Mouse (Mus musculus) adrenal gland, postnatal 36 days (tissue): ENCODE data around the gene Olfr543. TPM values are rescaled to one million over a fixed set of nuclear protein-coding genes. Genes with fewer than 3 reads are reported as not detected.
A peak's percentile ranks its signal among the peaks of the same experiment; 100 is the strongest.
"Not testable (repeated sequence)": the region's sequence is repeated elsewhere in the genome, so short reads cannot be mapped to it uniquely, and the experiment has no call there.

ENCODE experiments used
- DNase-seq, 2 experiments: peaks; one replicate each; pipeline ENCODE4 v3.0.0; 2021; ENCODE audit warnings: mixed read lengths in 1 of 2
- long read RNA-seq, 2 experiments: library from polyadenylated mRNA; stranded (forward); transcript quantifications; one replicate each; pipeline ENCODE4 v2.0.0; 2021; ENCODE audit warnings: borderline sequencing depth in 2 of 2
- total RNA-seq, 2 experiments: library from RNA; stranded (reverse); gene quantifications; 2 replicates each; pipeline ENCODE4 v1.2.3; 2021

Olfr543 gene
- not detected for total RNA-seq
- long read RNA-seq, experiment 1, result 0 reads
- long read RNA-seq, experiment 2, result 0 reads

DNA sequence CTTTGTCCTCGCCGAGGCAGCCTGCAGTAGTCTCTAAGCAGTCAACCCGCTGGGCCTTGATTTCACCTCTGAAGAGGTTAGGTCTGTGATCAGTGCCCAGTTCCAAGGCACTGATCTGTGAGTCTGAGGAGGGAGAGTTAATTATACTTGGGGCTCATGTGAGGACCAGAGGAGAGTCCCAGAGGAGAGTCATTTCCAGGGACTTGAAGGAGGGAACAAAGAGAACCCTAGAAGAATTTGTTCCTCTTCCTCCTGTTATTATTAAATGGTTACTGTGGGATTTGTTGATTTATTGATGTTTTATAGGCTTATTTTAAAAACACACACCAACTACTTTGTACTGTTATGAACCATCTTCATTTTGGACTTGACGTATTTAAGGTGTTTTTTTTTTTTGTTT is at the start of gene Olfr543:
Gene Olfr543 (minus strand): TSS at position 101 of the 400 bp plus-strand sequence.
- DNase-seq, result no peak

DNA sequence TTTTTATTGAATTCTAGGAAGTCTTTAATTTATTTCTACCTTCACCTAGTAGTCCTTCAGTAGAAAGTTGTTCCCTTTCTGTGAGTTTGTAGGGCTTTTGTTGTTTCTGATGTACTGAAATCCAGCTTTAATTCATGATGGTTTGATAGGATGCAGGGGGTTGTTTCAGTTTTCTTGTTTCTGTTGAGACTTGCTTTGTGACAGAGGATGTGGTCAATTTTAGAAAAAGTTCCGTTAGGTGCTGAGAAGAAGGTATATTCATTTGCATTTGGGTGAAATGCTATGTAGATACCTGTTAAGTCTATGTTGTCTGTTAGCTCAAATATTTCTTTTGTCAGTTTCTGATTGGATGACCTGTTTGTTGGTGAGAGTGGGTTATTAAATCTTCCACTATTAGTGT is 47.6 kb upstream of the Olfr543 start:
- no peak for DNase-seq

DNA sequence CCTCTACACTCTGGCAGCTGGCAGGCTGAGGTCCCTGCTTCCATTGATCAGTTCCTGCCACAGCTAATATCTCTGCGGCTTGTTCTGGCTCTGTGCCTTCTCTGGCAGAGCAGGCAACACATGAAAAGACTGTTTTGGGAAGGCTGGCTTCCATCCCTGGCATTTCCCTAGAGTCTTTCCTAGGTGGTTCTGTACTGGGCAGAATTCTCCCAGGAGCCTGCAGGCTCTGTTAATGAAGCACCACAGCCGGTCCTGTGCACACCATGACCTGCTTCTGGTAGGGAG is 35.5 kb upstream of the Olfr543 start:
- DNase-seq, result peak in 1 of 2 experiments; percentile 36

DNA sequence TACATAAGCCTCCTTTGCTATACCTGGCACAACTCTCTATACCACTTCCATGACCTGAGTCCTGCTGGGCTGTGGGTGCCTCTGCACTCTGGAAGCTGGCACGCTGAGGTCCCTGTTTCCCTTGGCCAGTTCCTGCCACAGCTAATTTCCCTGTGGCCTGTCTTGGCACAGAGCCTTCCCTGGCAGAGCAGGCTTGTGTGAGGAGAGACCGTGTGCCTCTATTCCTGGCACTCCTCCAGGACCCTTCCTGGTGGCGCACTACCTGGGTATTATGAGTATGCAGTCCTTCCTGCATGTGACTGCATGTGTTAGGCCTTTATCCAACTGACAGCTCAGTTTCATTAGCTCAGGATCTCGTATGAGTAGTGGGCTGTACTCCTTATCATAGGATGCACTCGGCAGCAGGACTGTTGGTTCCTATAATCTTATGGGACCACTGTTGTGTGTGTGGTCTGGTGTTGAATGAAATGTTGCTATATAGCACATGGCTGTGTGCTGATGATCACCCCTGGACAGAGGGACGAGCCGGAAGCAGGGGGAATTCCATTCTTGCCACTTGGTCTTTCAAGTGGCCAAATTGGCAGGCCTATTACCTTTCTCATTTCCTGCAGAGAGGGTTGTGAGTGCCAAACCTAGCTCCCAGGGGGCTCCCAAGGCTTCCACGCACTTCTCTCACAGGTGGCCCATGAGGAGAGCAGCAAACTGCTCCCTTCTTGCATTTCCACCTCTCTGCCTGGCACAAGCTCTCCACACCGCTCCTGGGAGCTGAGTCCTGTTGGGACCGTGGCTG is 35.0 kb upstream of the Olfr543 start:
- peak; percentile 14 to 58 for DNase-seq

DNA sequence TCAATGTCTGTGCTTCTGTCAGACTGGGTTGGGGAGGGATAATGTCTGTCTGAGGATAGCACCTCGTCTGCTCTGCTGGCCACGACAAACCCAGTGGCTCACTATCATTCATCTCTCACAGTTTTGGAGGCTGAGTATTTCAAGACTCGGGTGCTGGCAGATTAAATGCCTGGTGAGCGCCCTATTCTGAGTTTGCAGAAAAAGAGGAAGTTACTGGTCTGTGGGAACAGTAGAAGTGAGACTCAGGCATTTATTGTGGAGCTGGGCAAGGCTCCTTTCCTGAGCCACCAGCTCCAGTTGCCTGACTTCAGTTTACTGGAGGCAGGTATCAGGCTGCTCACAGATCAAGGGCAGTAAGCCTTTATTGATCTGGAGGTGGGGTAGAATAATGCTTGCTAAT is 32.7 kb upstream of the Olfr543 start:
- no peak for DNase-seq

DNA sequence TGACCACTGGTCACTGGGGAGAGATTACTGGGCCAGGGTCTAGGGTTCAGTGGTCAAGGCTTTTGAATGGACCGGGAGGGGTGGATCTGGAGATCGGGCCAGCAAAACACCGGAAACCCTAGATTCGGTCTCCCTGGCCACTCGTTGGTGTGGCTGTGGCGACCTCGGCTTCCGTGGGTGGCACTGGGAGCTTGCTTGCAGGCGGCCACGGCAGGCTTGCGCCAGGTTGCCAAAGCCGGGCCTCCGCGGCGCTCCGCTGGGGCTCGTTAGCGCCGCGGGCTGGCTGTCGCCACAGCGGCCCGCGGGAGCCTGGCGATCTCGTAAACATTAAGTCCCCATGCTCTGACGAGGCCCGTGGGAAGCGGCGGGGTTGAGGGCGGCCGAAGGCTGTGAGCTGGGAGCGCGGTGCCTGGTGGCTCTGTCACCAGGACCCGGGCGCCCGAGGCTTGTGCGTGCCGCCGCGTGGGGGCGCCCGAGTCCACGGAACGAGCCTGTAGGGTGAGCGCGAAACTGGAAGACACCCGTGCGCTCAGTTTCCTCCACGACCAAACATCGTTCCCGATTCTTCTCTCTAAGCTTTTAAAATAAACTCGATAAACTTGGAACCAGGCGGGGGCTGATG is 31.4 kb upstream of the Olfr543 start:
- DNase-seq, result peak; percentile 91 to 96

DNA sequence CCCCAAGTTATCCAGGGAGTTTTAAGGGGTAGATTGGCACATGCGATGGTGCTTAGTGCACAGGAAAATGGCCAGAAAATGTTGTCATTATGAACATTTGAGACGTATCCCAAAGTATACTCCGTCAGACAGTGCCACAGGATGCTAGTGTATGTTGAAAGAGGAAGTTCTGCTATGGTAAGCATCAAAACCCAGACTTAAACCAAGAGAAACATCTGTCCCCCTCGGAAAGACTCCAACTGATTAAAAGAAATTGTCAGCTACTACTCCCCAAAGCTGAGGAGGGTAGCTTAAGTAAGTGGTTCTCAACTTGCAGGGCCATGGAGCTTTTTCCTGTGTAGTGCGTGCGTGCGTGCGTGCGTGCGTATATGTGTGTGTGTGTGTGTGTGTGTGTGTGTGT is 30.4 kb upstream of the Olfr543 start:
- DNase-seq, result no peak

DNA sequence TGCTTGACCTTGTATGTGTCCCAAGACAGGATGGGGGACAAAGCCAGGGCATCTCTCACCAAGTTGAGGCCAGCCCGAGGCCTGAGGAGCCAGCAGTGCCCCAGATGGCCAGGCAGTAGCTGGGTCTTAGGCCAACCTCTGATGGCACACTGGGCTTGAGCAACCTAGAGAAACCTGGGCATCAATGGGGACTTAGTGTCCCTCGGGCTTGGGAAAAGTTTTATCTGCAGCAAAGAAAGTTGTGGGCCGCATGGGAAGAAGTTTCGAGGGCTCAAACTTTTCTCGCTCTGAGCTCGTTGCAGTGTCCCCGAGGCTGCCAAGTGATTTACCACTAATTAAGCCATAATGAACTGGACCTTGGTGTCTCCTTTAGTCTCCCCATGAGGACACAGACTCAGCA is 28.2 kb upstream of the Olfr543 start:
- no peak for DNase-seq

DNA sequence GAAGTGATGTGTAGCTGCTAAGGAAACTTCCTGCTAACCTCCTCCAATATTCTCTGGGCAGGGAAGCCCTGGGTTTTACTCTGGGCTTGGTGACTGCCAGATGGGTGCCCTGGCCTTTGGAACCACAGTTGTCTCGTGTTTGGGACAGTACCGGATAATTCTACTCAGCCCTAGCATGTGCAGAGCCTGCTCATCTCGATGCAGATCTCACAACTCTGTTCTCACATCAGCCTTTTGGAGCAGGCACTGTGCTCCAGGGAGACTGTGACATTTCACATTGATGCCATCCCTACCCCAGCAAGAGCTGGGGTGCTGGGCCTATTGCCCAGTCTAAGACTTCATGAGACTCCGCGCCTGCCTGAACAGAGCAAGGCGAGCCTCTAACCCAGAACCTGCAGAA is 27.2 kb upstream of the Olfr543 start:
- DNase-seq, result no peak

DNA sequence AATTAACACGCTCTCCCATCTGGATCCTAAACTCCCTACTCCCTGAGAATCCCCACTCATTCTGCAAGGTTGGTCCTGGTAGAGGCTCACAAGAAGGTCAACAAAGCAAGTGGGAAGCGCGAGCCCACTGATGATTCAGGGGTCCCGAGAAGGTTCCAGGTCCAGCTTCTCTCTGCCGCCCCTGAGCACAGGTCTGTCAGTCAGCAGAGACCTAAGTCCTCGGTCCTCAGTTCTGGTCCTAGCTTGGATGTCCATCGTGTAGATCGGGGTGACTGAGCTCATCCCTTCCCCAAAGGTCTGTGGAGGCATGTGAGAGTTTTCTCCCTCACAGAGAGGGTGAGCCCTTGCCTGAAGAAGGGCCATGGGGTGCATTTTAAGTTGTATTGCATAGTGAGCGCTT is 26.6 kb upstream of the Olfr543 start:
- DNase-seq, result no peak

DNA sequence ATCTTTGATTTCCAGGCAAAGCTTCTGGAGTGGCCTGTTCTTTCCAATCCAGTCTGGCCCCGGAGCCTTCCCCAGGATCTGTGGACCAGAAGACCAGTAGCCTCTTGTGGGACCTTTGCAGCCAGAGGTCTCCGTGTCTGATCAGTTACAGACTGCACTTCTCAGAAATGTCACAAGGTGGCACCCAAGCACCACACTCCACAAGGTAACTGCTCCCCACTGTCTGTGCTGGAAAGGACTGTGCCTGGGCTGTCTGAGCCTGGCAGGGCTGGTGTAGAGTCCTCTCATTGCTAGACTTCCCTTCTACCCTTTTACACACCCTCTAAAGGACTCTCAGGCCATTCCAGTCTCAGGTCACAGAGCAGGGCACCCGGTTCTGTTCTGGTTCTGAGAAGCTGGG is 25.4 kb upstream of the Olfr543 start:
- peak; percentile 71 to 78 for DNase-seq

DNA sequence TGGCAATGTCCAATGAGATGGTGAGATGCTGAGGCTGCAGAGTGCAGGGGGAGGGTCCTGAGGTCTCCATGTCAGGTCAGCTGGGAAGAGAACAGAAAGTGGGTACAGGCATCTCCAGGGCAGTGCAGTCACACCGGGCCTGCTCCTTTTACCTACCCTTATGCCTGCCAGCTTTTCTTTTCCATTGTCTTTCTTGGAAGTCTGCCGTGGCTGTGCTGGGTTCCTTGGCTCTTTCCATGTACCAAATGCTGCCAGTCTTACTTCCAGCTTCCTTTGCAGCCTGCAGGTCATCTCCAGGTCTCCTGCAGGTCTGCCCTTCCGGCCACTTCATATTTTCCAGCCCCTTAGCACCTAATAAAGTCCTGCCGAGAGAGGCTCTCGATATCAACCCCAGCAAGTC is 20.5 kb upstream of the Olfr543 start:
- no peak for DNase-seq

DNA sequence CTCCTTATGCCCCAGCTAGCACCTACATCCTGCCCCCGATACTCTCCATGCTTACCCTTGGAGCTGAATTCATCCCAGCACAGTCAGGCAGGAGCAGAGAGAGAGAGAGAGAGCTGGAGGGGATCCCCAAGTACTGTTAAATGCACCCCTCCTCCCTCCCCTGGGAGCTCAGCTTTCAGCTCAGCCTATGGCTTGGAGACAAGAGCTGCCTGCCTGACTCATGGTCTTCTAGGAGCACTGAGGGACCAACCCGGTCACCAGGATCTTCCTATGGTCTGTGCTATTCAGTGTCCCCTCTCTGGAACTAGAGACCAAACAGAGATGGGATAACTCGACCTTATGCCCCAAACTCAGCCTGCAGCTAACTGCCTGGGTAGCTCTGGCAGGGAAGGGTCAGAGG is 18.0 kb upstream of the Olfr543 start, which contains the start of gene Olfr545:
Gene Olfr545 (minus strand): TSS at position 101 of the 400 bp plus-strand sequence.
- no peak for DNase-seq

DNA sequence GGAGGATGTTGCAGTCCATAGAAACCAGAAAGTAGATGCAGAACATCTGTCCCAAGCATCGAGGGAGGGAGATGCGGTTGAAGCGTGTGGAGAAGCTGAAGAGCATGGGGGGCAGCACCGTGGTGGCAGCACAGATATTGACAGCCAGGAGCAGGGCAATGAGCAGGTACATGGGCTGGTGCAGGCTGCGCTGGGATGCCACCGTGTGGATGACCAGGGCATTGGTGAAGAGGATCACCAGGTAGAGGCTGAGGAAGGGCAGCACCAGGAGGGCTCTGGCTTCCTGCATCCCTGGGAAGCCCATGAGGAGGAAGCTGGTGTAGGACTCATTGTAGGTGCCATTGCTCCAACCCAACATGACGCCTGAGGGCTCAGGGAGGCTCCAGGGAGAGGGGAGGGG is 12.9 kb upstream of the Olfr543 start:
- not testable (repeated sequence) for DNase-seq

DNA sequence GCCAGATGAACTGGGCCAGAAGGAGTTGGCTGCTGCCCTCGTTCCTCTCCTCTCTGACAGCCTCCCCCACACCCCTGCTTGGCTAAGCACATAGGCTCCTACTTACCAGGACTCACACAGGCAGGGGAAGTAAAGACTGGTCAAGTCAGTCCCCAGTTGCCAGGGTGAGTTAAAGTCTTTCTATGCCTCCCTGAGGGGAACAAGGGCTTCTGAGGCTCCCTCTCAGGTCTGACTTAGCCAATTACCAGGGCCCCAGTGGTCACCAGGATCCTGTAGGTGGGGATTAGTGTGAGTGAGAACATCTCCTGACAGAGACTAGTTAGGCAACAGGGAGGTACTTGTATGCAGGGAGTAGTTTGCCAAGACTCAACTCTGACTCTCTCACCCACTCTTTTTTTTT is 6.7 kb upstream of the Olfr543 start, which contains the start of gene Olfr544:
Gene Olfr544 (minus strand): TSS at position 153 of the 400 bp plus-strand sequence.
- DNase-seq, result no peak

DNA sequence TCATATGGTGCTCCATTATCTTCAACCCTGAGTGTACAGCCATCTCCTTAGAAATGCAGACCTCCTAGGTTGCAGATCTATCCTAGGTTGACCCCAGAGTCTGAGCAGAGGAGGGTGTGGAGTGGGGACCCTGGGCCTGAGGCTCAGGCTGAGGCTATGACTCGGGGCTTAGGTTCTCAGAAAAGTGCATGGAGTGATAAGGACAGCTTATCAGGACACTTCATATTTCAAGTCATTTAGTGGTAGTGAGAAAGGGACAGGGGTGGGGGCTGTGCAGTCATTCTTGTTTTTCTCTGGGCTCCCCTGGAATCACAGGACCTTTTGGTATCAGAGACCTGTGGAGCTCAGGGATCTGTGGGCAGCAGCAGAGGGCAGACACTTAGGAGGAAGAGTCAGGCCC is 4.6 kb upstream of the Olfr543 start:
- no peak for DNase-seq

DNA sequence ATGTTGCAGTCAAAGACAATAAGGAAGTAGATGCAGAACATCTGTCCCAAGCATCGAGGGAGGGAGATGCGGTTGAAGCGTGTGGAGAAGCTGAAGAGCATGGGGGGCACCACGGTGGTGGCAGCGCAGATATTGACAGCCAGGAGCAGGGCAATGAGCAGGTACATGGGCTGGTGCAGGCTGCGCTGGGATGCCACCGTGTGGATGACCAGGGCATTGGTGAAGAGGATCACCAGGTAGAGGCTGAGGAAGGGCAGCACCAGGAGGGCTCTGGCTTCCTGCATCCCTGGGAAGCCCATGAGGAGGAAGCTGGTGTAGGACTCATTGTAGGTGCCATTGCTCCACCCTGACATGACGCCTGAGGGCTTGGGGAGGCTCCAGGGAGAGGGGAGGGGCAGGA is 3.3 kb upstream of the Olfr543 start:
- not testable (repeated sequence) for DNase-seq

DNA sequence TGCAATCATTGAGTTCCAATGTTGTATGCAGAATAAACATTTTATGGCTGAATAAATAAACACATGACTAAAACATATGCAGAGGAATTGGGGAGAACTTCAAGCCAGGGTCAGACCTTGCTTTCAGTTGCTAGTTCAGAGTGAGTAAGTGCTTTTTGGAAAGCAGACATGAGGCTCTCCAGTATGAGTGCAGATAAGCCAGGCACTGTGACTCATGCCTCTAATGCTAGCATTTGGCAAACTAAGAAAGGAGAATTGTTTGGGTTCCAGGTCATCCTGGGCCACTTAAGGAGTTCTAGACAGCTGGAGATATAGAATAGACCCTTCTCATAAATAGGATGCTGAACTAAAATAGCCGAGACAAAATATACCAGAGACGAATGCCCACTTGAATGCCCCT is 2.2 kb upstream of the Olfr543 start:
- DNase-seq, result peak; percentile 27 to 39

DNA sequence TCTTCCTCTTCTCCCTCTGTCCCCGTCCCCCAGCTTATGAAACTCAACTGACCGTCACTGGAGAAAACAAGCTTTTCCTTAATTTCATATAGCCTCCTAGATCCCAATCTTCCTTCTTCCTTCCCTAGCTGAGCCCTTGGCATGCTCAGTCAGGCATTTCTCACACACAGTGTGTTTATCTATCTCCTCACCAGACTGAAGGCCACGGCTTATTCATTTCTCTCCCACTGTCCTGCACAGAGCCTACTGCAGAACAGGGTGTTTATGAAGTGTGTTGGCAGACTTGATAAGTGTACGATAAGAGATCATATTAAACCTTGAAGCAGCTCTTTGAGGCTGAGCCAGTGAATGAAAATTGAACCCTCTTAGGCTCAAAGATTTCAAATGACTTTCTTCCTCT is 658 bp downstream of the Olfr543 start:
- DNase-seq, result peak; percentile 19 to 39

DNA sequence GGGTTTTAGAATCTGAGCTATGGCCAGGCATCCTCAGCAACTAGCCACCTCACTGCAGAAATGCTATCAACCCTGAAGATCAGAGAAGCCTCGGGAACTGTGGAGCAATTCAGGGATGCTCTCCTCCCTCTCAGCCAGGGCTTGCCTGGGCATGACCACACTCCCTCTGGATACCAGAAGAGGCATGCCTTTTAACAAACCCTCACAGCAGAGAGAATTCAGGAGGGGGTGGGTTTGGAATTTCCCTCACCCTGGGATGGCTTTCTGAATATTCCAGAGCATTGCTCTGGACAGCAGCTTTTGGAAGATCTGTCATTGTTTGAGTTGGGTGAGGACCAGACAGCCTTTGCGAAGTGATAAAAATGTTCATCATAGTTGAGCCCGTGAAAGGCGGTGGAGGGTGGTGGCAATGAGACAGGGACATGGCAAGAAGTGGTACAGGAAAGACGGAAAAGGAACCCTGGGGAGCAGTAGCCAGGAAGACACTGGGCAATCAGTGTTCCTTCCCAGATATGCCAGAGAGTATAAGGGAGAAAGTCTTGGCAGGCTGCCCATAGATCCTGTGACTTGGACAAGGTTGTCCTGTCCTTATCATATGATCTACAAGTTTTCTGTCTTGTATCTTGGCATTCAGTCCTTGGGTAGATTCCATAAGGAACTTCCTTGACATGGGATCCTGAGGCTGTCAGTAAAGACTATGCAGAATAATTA is 2.0 kb downstream of the Olfr543 start:
- peak; percentile 72 to 80 for DNase-seq

DNA sequence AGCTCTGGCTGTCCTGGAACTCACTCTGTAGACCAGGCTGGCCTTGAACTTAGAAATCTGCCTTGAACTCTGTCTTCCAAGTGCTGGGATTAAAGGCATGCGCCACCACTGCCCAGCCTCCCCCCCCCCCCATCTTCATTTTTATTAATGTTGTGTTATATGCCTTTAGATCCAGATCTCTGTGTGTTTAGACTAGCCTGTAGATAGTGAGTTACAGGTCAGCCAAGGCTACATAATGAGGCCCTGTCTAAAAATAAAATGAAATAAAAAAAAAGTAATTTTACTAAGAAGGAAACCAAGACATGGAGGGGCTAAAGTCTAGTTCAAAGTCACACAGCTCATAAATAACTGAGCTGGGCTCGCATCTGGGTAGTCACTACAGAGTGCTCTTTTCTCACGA is 2.6 kb downstream of the Olfr543 start:
- DNase-seq, result no peak

DNA sequence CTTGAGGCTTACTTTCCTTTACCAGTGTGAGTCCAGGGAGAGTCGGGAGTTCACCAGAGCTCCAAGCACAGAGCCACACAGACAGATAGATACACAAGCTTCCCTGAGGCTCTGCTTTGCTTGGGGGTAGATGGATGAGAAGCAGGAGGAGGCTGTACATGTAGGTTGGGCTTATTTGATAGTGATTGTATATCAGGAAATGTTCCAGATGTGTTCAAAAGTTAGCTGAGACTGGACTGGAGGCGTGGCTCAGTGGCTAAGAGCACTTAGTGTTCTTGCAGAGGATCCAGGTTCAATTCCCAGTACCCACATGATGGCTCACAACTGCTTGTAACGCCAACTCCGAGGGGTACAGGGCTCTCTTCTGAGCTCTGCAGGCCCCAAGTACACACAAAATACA is 3.1 kb downstream of the Olfr543 start:
- no peak for DNase-seq

DNA sequence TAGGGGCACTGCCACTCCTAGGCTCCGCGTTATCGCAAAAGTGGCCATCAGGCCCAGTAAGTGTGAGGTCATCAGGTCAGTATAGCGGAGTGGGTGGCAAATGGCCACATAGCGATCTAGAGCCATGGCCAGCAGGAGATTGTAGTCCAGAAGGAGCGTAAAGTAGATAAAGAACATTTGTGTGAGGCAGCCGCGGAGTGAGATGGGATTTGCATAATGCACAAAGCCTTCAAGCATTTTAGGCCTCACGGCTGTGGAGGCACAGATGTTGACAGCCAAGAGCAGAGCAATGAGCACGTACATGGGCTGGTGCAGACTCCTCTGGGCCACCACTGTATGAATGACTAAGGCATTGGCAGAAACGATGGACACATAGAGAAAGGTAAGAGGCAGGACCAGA is 4.1 kb downstream of the Olfr543 start:
- DNase-seq, result no peak
